Mouse (Mus musculus) limb, embryonic 15.5 days (tissue): ENCODE measurements around the gene Pip5k1c. TPM values are rescaled to one million over a fixed set of nuclear protein-coding genes. Genes with fewer than 3 reads are reported as not detected.

ENCODE experiments used
- ATAC-seq: fragments of 200-750 bp; cut with Nextera tagmentation; 2 replicates; pipeline ENCODE4 v1.8.0; 2017; ENCODE audit warnings: low read depth, moderate TSS enrichment; ENCODE audit not compliant: insufficient number of reproducible peaks, low FRiP score, low TSS enrichment
- H3K27ac ChIP-seq: fragments of 300-500 bp; sonication (generic); 2 replicates; pipeline ENCODE4 v1.5.1; 2015; ENCODE audit warnings: moderate library complexity, mild to moderate bottlenecking, inconsistent platforms
- H3K27me3 ChIP-seq: fragments of 300-500 bp; sonication (generic); 2 replicates; pipeline ENCODE4 v1.6.1; 2015; ENCODE audit warnings: inconsistent platforms
- H3K36me3 ChIP-seq: fragments of 300-500 bp; sonication (generic); 2 replicates; pipeline ENCODE4 v1.6.1; 2015; ENCODE audit warnings: inconsistent platforms
- H3K4me1 ChIP-seq: fragments of 300-500 bp; sonication (generic); 2 replicates; pipeline ENCODE4 v1.6.1; 2015; ENCODE audit warnings: inconsistent platforms
- H3K4me2 ChIP-seq: fragments of 300-500 bp; sonication (generic); 2 replicates; pipeline ENCODE4 v1.6.1; 2015; ENCODE audit warnings: mild to moderate bottlenecking, inconsistent platforms
- H3K4me3 ChIP-seq: fragments of 300-500 bp; sonication (generic); 2 replicates; pipeline ENCODE4 v1.5.1; 2015; ENCODE audit warnings: mild to moderate bottlenecking, inconsistent platforms
- H3K9ac ChIP-seq: fragments of 300-500 bp; sonication (generic); 2 replicates; pipeline ENCODE4 v1.6.1; 2015; ENCODE audit warnings: inconsistent platforms
- H3K9me3 ChIP-seq: fragments of 300-500 bp; sonication (generic); 2 replicates; pipeline ENCODE4 v1.6.1; 2016; ENCODE audit warnings: inconsistent platforms
- WGBS: fragments of 180-500 bp; shearing (Covaris S2); methylation state at CpG from one replicate; pipeline ENCODE4 v1.1.7; 2015; 5-methylcytosine and 5-hydroxymethylcytosine counted together
- polyA plus RNA-seq: library from polyadenylated mRNA; unstranded; fragments of >200 nt; fragmentation: Nextera tagmentation; extraction: Ambion mirVana; gene quantifications from 2 replicates; pipeline ENCODE4 v1.2.1, GENCODE M21; 2015

Gene Pip5k1c
- polyA plus RNA-seq, 1 experiment from 2014 or later: 48.1 TPM

DNA sequence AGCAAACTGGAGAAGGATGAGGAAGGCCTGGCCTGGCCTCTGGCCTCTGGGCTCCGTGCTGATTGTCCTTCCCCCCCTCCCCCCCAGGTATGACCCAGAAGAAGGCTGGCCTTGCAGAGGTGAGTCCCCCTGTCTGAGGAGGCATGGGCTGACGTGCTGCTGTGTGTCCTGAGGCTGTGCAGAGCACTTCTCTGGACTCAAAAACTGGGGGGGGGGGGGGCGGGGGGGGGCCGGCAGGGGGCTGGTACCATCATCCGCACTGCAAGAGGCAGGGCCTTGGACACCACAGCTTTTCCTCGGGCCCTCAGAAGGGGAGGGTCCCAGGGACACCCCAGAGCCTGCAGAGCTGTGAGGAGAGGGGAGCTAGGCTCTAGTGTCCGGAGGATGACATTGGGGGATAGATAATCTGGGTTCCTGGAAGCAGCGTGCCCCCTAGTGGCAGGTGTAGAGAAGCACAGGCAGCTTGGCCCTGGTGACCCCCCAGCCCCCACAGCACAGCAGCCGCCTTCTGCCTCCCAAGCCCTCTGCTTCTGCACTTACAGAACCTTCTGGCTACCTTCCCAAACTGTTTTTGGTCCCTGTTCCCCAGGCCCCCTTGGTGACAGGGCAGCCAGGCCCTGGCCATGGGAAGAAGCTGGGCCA, 12.0 kb downstream of the Pip5k1c start:
- no peak for ATAC-seq
- Histone ChIP-seq H3K36me3 (peaks cover 42% of the 10 kb centered on the region), H3K27ac (no peak overlapping the region), H3K9me3 (0 out of 2 replicates have a peak, but pooled peaks cover 3% of the 10 kb centered on the region), H3K9ac (no peak overlapping the region), H3K27me3 (no peaks in the 10 kb centered on the region), H3K4me3 (no peak overlapping the region), H3K4me1 (peaks cover 23% of the 10 kb centered on the region), H3K4me2 (no peak overlapping the region)
- 32% methylated on average over 5 of the region's 9 CpGs for WGBS

GRCm38 (mm10) chr10:81305663-81306062, 12.9 kb downstream of the Pip5k1c start:
- no peak overlapping the region for H3K4me2 ChIP-seq
- no peaks in the 10 kb centered on the region for H3K27me3 ChIP-seq
- 0 out of 2 replicates have a peak, but pooled peaks cover 3% of the 10 kb centered on the region for H3K9me3 ChIP-seq
- WGBS: 92% methylated on average over 14 of the region's 14 CpGs
- no peak overlapping the region for H3K27ac ChIP-seq
- no peak for ATAC-seq
- peaks cover 23% of the 10 kb centered on the region for H3K4me1 ChIP-seq
- H3K9ac ChIP-seq: no peak overlapping the region
- H3K4me3 ChIP-seq: no peak overlapping the region
- peaks cover 51% of the 10 kb centered on the region for H3K36me3 ChIP-seq

- Histone ChIP-seq H3K36me3 (peaks cover 57% of the 10 kb centered on the region), H3K4me3 (no peak overlapping the region), H3K9me3 (0 out of 2 replicates have a peak, but pooled peaks cover 3% of the 10 kb centered on the region), H3K27me3 (no peaks in the 10 kb centered on the region), H3K27ac (no peak overlapping the region), H3K4me1 (peaks cover 23% of the 10 kb centered on the region), H3K4me2 (no peak overlapping the region), H3K9ac (no peak overlapping the region)
- WGBS: 95% methylated on average over 12 of the region's 12 CpGs
- no peak for ATAC-seq
Observed at GRCm38 (mm10) chr10:81306173-81306668, 13.5 kb downstream of the Pip5k1c start.

DNA sequence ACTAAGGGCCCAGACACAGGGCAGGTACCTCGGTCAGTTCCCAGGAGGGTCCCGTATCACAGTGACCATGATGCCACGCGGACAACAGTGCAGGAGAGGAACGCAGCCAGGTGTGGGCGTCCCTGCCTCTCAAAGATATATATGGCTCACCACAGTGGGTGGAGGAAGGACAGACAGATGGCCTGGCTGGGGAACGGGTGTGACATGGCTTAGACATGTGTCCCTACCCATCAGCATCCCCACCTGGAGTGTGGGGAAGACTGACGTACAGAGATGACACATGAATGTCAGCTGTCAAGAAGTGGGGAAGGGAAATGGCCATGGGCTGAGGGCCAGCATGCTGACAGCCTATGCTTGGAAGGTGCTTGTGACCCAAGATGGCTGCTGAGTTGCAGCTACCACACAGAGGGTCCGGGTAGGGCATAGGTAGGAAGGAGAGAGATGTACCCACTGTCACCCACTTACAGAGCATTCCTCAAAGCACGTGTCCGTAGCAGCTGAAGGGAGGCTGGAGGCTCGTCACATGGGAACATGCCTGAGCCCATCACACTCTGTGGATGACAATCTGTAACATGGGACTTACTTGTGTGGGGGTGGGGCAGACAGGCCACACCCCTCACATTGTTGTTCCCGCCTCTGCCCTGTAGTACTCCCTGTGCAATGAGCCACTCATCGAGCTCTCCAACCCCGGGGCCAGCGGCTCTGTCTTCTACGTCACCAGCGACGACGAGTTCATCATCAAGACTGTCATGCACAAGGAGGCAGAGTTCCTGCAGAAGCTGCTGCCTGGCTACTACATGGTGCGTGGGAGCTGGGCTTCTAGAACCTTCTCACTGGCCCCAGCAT, 14.3 kb downstream of the Pip5k1c start:
- Histone ChIP-seq H3K4me2 (no peak overlapping the region), H3K9me3 (0 out of 2 replicates have a peak, but pooled peaks cover 3% of the 10 kb centered on the region), H3K27me3 (no peaks in the 10 kb centered on the region), H3K36me3 (peaks cover 65% of the 10 kb centered on the region), H3K27ac (no peak overlapping the region), H3K4me1 (peaks cover 21% of the 10 kb centered on the region), H3K4me3 (no peak overlapping the region), H3K9ac (no peak overlapping the region)
- WGBS: 93% methylated on average over 21 of the region's 21 CpGs
- ATAC-seq: no peak

- 91% methylated on average over 5 of the region's 5 CpGs for WGBS
- H3K9me3 ChIP-seq: 0 out of 2 replicates have a peak, but pooled peaks cover 3% of the 10 kb centered on the region
- no peak for ATAC-seq
- H3K4me1 ChIP-seq: 0 out of 2 replicates have a peak, but pooled peaks cover 2% of the 10 kb centered on the region
- no peak overlapping the region for H3K9ac ChIP-seq
- H3K27ac ChIP-seq: no peak overlapping the region
- H3K4me2 ChIP-seq: no peak overlapping the region
- H3K4me3 ChIP-seq: no peak overlapping the region
- peaks cover 90% of the 10 kb centered on the region for H3K36me3 ChIP-seq
- H3K27me3 ChIP-seq: no peaks in the 10 kb centered on the region
Observed at GRCm38 (mm10) chr10:81309571-81309970, 16.8 kb downstream of the Pip5k1c start.

DNA sequence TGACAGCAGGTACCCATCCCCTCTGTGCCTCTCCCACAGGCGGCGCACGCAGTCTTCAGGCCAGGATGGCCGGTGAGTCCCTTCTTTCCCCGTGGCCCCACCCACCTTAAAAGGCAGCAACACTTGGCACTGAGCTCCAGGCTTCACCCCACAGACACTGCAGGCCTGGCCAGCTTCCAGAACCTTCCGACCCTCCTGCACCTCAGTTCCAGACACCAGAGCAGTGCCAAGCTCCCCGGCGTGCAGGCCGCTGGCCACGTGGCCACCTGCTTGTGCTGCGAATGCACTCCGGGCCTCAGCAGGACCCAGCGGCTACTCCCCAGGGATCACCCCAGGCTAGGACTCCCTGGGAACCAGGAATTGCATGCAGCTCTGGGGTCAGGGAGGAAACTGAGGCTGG, 20.8 kb downstream of the Pip5k1c start:
- no peak overlapping the region for H3K9ac ChIP-seq
- H3K4me1 ChIP-seq: peaks cover 22% of the 10 kb centered on the region
- no peak for ATAC-seq
- H3K36me3 ChIP-seq: peaks cover 95% of the 10 kb centered on the region
- no peaks in the 10 kb centered on the region for H3K27me3 ChIP-seq
- H3K9me3 ChIP-seq: no peaks in the 10 kb centered on the region
- 91% methylated on average over 13 of the region's 13 CpGs for WGBS
- H3K27ac ChIP-seq: no peak overlapping the region
- no peak overlapping the region for H3K4me2 ChIP-seq
- H3K4me3 ChIP-seq: no peak overlapping the region

DNA sequence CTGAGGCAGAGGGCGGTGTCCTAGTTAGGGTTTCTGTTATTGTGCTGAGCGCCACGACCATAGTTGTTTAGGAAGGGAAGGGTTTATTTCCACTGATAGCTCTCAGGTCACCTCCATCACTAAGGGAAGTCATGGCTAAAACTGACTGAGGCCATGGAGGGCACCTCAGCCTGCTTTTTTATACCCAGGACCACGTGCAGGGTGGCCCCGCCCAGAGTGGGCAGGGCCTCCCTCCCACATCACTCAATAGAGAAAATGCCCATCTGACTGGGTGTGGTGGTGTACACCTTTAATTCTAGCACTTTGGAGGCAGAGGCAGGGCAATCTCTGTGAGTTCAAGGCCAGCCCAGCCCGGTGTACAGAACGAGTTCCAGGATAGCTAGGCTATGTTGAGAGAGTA, 21.4 kb downstream of the Pip5k1c start:
- no peak overlapping the region for H3K4me3 ChIP-seq

DNA sequence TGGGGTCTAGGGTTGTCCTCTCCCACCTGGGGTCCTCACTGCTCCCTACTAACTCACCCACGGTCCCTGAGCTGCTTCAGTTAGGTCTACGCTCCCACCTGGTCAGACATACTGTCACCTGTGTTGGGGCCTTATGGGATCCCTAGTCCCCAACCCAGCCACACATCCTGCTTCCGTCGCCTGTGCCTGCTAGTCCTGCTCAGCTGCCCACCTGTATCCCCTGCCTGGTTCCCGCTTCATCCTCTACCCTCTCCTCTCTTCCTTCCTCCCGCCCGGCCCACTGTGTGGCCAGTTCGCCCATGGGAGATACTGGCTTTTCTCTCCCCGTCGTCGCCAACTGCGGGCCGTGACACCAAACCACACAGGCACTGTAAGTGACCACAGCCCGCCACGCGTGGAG, 22.8 kb downstream of the Pip5k1c start:
- ATAC-seq: no peak
- Histone ChIP-seq H3K4me1 (peaks cover 37% of the 10 kb centered on the region), H3K9ac (no peak overlapping the region), H3K27me3 (no peaks in the 10 kb centered on the region), H3K27ac (no peak overlapping the region), H3K4me3 (no peak overlapping the region), H3K36me3 (peaks cover 77% of the 10 kb centered on the region), H3K9me3 (no peaks in the 10 kb centered on the region), H3K4me2 (no peak overlapping the region)
- WGBS: 93% methylated on average over 16 of the region's 16 CpGs

More for the DNA sequence above, 21.4 kb downstream of the Pip5k1c start:
- WGBS: 83% methylated on average over 7 of the region's 7 CpGs
- Histone ChIP-seq H3K27ac (no peak overlapping the region), H3K9ac (no peak overlapping the region), H3K4me1 (peaks cover 28% of the 10 kb centered on the region), H3K36me3 (peaks cover 90% of the 10 kb centered on the region), H3K4me2 (no peak overlapping the region), H3K27me3 (no peaks in the 10 kb centered on the region), H3K9me3 (no peaks in the 10 kb centered on the region)
- ATAC-seq: no peak

DNA sequence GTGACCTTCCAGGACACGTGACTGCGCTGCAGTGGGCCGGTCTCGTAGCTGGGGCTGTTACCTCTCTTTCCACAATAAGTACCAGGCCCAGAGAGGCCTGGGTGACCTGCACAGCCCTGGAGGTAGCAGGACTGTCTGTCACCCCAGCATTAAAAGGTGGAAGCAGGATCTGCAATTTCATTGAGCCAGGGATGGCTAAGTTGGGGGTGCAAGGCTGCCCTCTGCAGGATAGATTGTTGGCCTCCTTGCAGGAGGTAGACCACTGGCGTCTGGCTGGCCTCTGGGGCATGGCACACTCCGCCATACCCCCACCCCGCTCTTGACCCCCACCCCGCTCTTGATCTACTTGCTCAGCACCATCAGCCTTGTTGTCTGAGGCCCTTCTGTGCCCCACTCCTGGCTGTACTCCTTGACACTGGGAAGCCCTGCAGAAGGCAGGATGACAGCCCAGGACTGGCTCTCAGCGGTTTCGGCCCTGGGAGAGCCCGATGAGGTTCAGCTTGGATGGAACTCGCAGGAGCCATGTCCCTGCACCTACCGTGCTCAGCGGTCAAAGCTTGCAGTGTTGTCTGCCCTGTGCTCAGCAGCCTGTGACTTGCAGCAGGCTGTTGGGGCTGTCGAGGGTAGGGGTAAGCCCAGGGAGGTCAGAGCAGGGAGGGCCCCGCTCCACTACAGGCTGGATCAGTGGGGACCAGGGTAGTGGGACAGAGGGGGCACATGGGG, 23.7 kb downstream of the Pip5k1c start:
- ATAC-seq: no peak
- 54% methylated on average over 16 of the region's 16 CpGs for WGBS
- no peaks in the 10 kb centered on the region for H3K27me3 ChIP-seq

GRCm38 (mm10) chr10:81317273-81317672, 24.5 kb downstream of the Pip5k1c start:
- Histone ChIP-seq H3K36me3 (peaks cover 62% of the 10 kb centered on the region), H3K4me2 (peak overlapping the region; percentile 44), H3K4me3 (peak overlapping the region; percentile 28), H3K27ac (peak overlapping the region; percentile 47; the same call in 1 of the 2 replicates), H3K27me3 (no peaks in the 10 kb centered on the region), H3K9me3 (no peaks in the 10 kb centered on the region), H3K4me1 (peaks cover 44% of the 10 kb centered on the region), H3K9ac (peak overlapping the region; percentile 28; the same call in 1 of the 2 replicates)
- 19% methylated on average over 19 of the region's 20 CpGs for WGBS
- ATAC-seq: no peak

More for the DNA sequence above, 23.7 kb downstream of the Pip5k1c start:
- Histone ChIP-seq H3K4me3 (peak overlapping the region; percentile 28), H3K4me1 (peaks cover 37% of the 10 kb centered on the region), H3K36me3 (peaks cover 68% of the 10 kb centered on the region), H3K9ac (peak overlapping the region; percentile 28; the same call in 1 of the 2 replicates), H3K9me3 (no peaks in the 10 kb centered on the region), H3K27ac (peak overlapping the region; percentile 47; the same call in 1 of the 2 replicates), H3K4me2 (peak overlapping the region; percentile 44)

DNA sequence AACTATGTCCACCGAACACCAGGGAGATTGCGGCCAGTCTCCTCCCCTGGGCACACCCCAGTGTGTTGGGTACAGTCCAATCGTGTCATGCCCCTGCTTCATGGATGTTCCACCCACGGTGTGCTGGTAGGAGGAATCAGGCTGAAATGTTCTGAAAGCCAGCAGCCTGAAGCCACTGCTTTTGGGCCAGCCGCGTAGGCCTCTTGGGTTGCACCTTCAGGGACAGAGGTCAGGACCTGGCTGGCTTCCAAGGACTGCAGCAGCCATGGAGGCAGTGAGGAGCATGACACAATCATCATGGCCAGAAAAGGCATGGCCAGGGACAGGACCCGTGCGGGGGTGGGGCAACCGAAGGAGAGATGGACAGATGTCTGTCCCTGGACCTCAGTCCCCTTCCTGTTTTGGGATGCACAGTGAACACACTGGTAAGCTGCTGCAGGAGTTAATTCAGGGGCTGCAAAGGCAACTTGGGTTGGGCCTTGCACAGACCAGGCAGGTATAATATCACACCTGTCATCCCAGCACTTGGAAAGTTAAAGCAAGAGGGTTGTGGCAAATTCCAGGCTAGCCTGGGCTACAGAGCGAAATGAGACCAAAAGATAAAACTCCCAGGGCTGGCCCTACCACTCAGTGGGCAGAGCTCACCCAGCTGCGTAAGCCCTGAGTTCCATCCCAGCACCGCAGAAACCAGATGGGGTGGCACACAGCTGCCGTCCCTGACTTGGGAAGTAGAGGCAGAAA, 26.0 kb downstream of the Pip5k1c start:
- no peaks in the 10 kb centered on the region for H3K27me3 ChIP-seq
- H3K36me3 ChIP-seq: peaks cover 62% of the 10 kb centered on the region
- H3K4me2 ChIP-seq: 0 out of 2 replicates have a peak overlapping the region, but pooled peaks have one; percentile 74
- no peaks in the 10 kb centered on the region for H3K9me3 ChIP-seq
- no peak overlapping the region for H3K9ac ChIP-seq
- 87% methylated on average over 13 of the region's 13 CpGs for WGBS
- no peak for ATAC-seq
- peaks cover 53% of the 10 kb centered on the region for H3K4me1 ChIP-seq
- peak overlapping the region; percentile 92 for H3K27ac ChIP-seq
- peak overlapping the region; percentile 99; the same call in 1 of the 2 replicates for H3K4me3 ChIP-seq
